Mouse (Mus musculus) midbrain, embryonic 12.5 days (tissue): ENCODE measurements at regions not wholly inside any gene's neighbourhood (a gene's known extent, or its start where the extent isn't known, plus 50 kb on each side); places are given as distances from the start of the nearest gene placed in this dataset.

Experiments
- ATAC-seq: fragments of 200-750 bp; cut with Nextera tagmentation; 2 replicates; pipeline ENCODE4 v1.8.0; 2017; ENCODE audit warnings: low read depth, moderate TSS enrichment, moderate library complexity; ENCODE audit not compliant: low FRiP score
- H3K27ac ChIP-seq: fragments of 300-500 bp; sonication (generic); replicated peaks from 2 replicates; pipeline ENCODE4 v1.5.1; 2016; ENCODE audit warnings: mild to moderate bottlenecking
- H3K27me3 ChIP-seq: fragments of 300-500 bp; sonication (generic); 2 replicates; pipeline ENCODE4 v1.6.1; 2016; ENCODE audit warnings: mild to moderate bottlenecking
- H3K36me3 ChIP-seq: fragments of 300-500 bp; sonication (generic); 2 replicates; pipeline ENCODE4 v1.6.1; 2016
- H3K4me1 ChIP-seq: fragments of 300-500 bp; sonication (generic); 2 replicates; pipeline ENCODE4 v1.6.1; 2016
- H3K4me2 ChIP-seq: fragments of 300-500 bp; sonication (generic); replicated peaks from 2 replicates; pipeline ENCODE4 v1.6.1; 2016; ENCODE audit warnings: mild to moderate bottlenecking, moderate library complexity
- H3K4me3 ChIP-seq: fragments of 300-500 bp; sonication (generic); 2 replicates; pipeline ENCODE4 v1.5.1; 2016; ENCODE audit warnings: mild to moderate bottlenecking
- H3K9ac ChIP-seq: fragments of 300-500 bp; sonication (generic); replicated peaks from 2 replicates; pipeline ENCODE4 v1.6.1; 2016; ENCODE audit warnings: mild to moderate bottlenecking, moderate library complexity
- H3K9me3 ChIP-seq: fragments of 300-500 bp; sonication (generic); 2 replicates; pipeline ENCODE4 v1.6.1; 2016; ENCODE audit warnings: mild to moderate bottlenecking
- WGBS: fragments of 180-500 bp; shearing (Covaris S2); methylation state at CpG from one replicate; pipeline ENCODE4 v1.1.7; 2016; 5-methylcytosine and 5-hydroxymethylcytosine counted together

GRCm38 (mm10) chr14:67181586-67181985, 1172.6 kb upstream of the Gulo start:
- 73% methylated on average over 3 of the region's 3 CpGs for WGBS
- no peaks in the 10 kb centered on the region for H3K27me3 ChIP-seq
- no peak for ATAC-seq

GRCm38 (mm10) chr14:67179549-67179948, 1170.5 kb upstream of the Gulo start:
- Histone ChIP-seq H3K27me3 (no peaks in the 10 kb centered on the region), H3K9me3 (no peaks in the 10 kb centered on the region), H3K27ac (no peak overlapping the region), H3K4me1 (0 out of 2 replicates have a peak, but pooled peaks cover 7% of the 10 kb centered on the region), H3K36me3 (no peaks in the 10 kb centered on the region), H3K4me2 (no peak overlapping the region), H3K9ac (no peak overlapping the region), H3K4me3 (no peak overlapping the region)
- peak; percentile 54 for ATAC-seq

More at GRCm38 (mm10) chr14:67181586-67181985, 1172.6 kb upstream of the Gulo start:
- no peak overlapping the region for H3K4me3 ChIP-seq
- H3K4me1 ChIP-seq = 0 out of 2 replicates have a peak, but pooled peaks cover 7% of the 10 kb centered on the region
- H3K9me3 ChIP-seq = no peaks in the 10 kb centered on the region
- H3K4me2 ChIP-seq = no peak overlapping the region
- no peak overlapping the region for H3K9ac ChIP-seq
- H3K36me3 ChIP-seq = no peaks in the 10 kb centered on the region
- H3K27ac ChIP-seq = no peak overlapping the region

GRCm38 (mm10) chr14:67178329-67179039, 1169.5 kb upstream of the Gulo start:
- Histone ChIP-seq H3K9me3 (no peaks in the 10 kb centered on the region), H3K27ac (no peak overlapping the region), H3K4me3 (no peak overlapping the region), H3K9ac (no peak overlapping the region), H3K4me1 (0 out of 2 replicates have a peak, but pooled peaks cover 7% of the 10 kb centered on the region), H3K4me2 (no peak overlapping the region), H3K36me3 (no peaks in the 10 kb centered on the region), H3K27me3 (no peaks in the 10 kb centered on the region)
- no peak for ATAC-seq
- whole genome bisulfite sequencing = 44% methylated on average over 9 of the region's 9 CpGs

- H3K4me1 ChIP-seq = 0 out of 2 replicates have a peak, but pooled peaks cover 7% of the 10 kb centered on the region
- H3K27ac ChIP-seq = no peak overlapping the region
- H3K27me3 ChIP-seq = no peaks in the 10 kb centered on the region
- WGBS = 79% methylated on average over 6 of the region's 6 CpGs
- no peak overlapping the region for H3K4me2 ChIP-seq
- H3K9ac ChIP-seq = no peak overlapping the region
- H3K4me3 ChIP-seq = no peak overlapping the region
- no peaks in the 10 kb centered on the region for H3K36me3 ChIP-seq
- H3K9me3 ChIP-seq = no peaks in the 10 kb centered on the region
- ATAC-seq = no peak
Measured at GRCm38 (mm10) chr14:67176672-67177071, 1167.7 kb upstream of the Gulo start.

GRCm38 (mm10) chr14:67176100-67176499, 1167.1 kb upstream of the Gulo start:
- Histone ChIP-seq H3K9me3 (no peaks in the 10 kb centered on the region), H3K4me3 (no peak overlapping the region), H3K27me3 (no peaks in the 10 kb centered on the region), H3K4me1 (0 out of 2 replicates have a peak, but pooled peaks cover 7% of the 10 kb centered on the region), H3K27ac (no peak overlapping the region), H3K4me2 (no peak overlapping the region), H3K36me3 (no peaks in the 10 kb centered on the region), H3K9ac (no peak overlapping the region)
- ATAC-seq = no peak
- WGBS = 82% methylated on average over 6 of the region's 6 CpGs

- H3K27ac ChIP-seq = no peak overlapping the region
- no peak overlapping the region for H3K4me2 ChIP-seq
- H3K9ac ChIP-seq = no peak overlapping the region
- no peaks in the 10 kb centered on the region for H3K27me3 ChIP-seq
- H3K36me3 ChIP-seq = no peaks in the 10 kb centered on the region
- no peaks in the 10 kb centered on the region for H3K9me3 ChIP-seq
- 86% methylated on average over 7 of the region's 7 CpGs for WGBS
- no peak for ATAC-seq
- H3K4me3 ChIP-seq = no peak overlapping the region
- 0 out of 2 replicates have a peak, but pooled peaks cover 7% of the 10 kb centered on the region for H3K4me1 ChIP-seq
Measured at GRCm38 (mm10) chr14:67174929-67175328, 1165.9 kb upstream of the Gulo start.

GRCm38 (mm10) chr14:67170801-67171200, 1161.8 kb upstream of the Gulo start:
- no peaks in the 10 kb centered on the region for H3K9me3 ChIP-seq
- no peak overlapping the region for H3K4me3 ChIP-seq
- H3K27me3 ChIP-seq = no peaks in the 10 kb centered on the region
- no peak overlapping the region for H3K4me2 ChIP-seq
- no peaks in the 10 kb centered on the region for H3K36me3 ChIP-seq
- H3K4me1 ChIP-seq = no peaks in the 10 kb centered on the region
- H3K9ac ChIP-seq = no peak overlapping the region
- no peak for ATAC-seq
- H3K27ac ChIP-seq = no peak overlapping the region
- WGBS = 84% methylated on average over 6 of the region's 6 CpGs

- Histone ChIP-seq H3K4me2 (no peak overlapping the region), H3K9me3 (no peaks in the 10 kb centered on the region), H3K27ac (no peak overlapping the region), H3K27me3 (no peaks in the 10 kb centered on the region), H3K4me3 (no peak overlapping the region), H3K36me3 (no peaks in the 10 kb centered on the region), H3K9ac (no peak overlapping the region), H3K4me1 (no peaks in the 10 kb centered on the region)
- 62% methylated on average over 3 of the region's 3 CpGs for WGBS
- no peak for ATAC-seq
Measured at GRCm38 (mm10) chr14:67170248-67170647, 1161.2 kb upstream of the Gulo start.

- H3K27ac ChIP-seq = no peak overlapping the region
- H3K27me3 ChIP-seq = no peaks in the 10 kb centered on the region
- no peak overlapping the region for H3K4me2 ChIP-seq
- no peak overlapping the region for H3K4me3 ChIP-seq
- no peaks in the 10 kb centered on the region for H3K36me3 ChIP-seq
- no peaks in the 10 kb centered on the region for H3K4me1 ChIP-seq
- no peak for ATAC-seq
- H3K9me3 ChIP-seq = no peaks in the 10 kb centered on the region
- no peak overlapping the region for H3K9ac ChIP-seq
- 89% methylated on average over 1 of the region's 1 CpGs for WGBS
Measured at GRCm38 (mm10) chr14:67169201-67169600, 1160.2 kb upstream of the Gulo start.

GRCm38 (mm10) chr14:67159996-67160395, 1151.0 kb upstream of the Gulo start:
- Histone ChIP-seq H3K9me3 (no peaks in the 10 kb centered on the region), H3K27ac (no peak overlapping the region), H3K4me2 (no peak overlapping the region), H3K4me1 (no peaks in the 10 kb centered on the region; the same call in 1 of the 2 replicates), H3K27me3 (no peaks in the 10 kb centered on the region), H3K4me3 (no peak overlapping the region), H3K9ac (no peak overlapping the region), H3K36me3 (no peaks in the 10 kb centered on the region)
- WGBS = 84% methylated on average over 10 of the region's 10 CpGs
- ATAC-seq = no peak

GRCm38 (mm10) chr14:67158867-67159266, 1149.9 kb upstream of the Gulo start:
- no peak overlapping the region for H3K4me2 ChIP-seq
- no peaks in the 10 kb centered on the region for H3K36me3 ChIP-seq
- 90% methylated on average over 9 of the region's 9 CpGs for WGBS
- H3K9me3 ChIP-seq = no peaks in the 10 kb centered on the region
- H3K4me3 ChIP-seq = no peak overlapping the region
- no peak overlapping the region for H3K27ac ChIP-seq
- H3K27me3 ChIP-seq = no peaks in the 10 kb centered on the region
- no peaks in the 10 kb centered on the region; the same call in 1 of the 2 replicates for H3K4me1 ChIP-seq
- H3K9ac ChIP-seq = no peak overlapping the region
- ATAC-seq = no peak

- WGBS = 84% methylated on average over 8 of the region's 8 CpGs
- Histone ChIP-seq H3K4me1 (no peaks in the 10 kb centered on the region; the same call in 1 of the 2 replicates), H3K9me3 (no peaks in the 10 kb centered on the region), H3K4me2 (no peak overlapping the region), H3K27me3 (no peaks in the 10 kb centered on the region), H3K9ac (no peak overlapping the region), H3K27ac (no peak overlapping the region), H3K36me3 (no peaks in the 10 kb centered on the region), H3K4me3 (no peak overlapping the region)
- ATAC-seq = no peak
Measured at GRCm38 (mm10) chr14:67156366-67156765, 1147.4 kb upstream of the Gulo start.

GRCm38 (mm10) chr14:67153621-67154020, 1144.6 kb upstream of the Gulo start:
- Histone ChIP-seq H3K4me2 (no peak overlapping the region), H3K4me1 (no peaks in the 10 kb centered on the region; the same call in 1 of the 2 replicates), H3K36me3 (no peaks in the 10 kb centered on the region), H3K27ac (no peak overlapping the region), H3K4me3 (no peak overlapping the region), H3K9ac (no peak overlapping the region), H3K9me3 (no peaks in the 10 kb centered on the region), H3K27me3 (no peaks in the 10 kb centered on the region)
- 78% methylated on average over 3 of the region's 3 CpGs for WGBS
- ATAC-seq = no peak
